Mouse (Mus musculus) heart, embryonic 15.5 days (tissue): Measurements from ENCODE around the gene Ptges3. TPM values are rescaled to one million over a fixed set of nuclear protein-coding genes. Genes with fewer than 3 reads are reported as not detected.
A peak's percentile ranks its signal among the peaks of the same experiment; 100 is the strongest.

Source experiments
- ATAC-seq: fragments of 200-750 bp; cut with Nextera tagmentation; replicated peaks from 2 replicates; pipeline ENCODE4 v1.8.0; 2017; ENCODE audit warnings: low read depth, moderate TSS enrichment; ENCODE audit not compliant: insufficient number of reproducible peaks, insufficient read depth, low FRiP score
- H3K27ac ChIP-seq: fragments of 300-500 bp; sonication (generic); 2 replicates; pipeline ENCODE4 v1.5.1; 2015; ENCODE audit warnings: mild to moderate bottlenecking, inconsistent platforms
- H3K27me3 ChIP-seq: fragments of 300-500 bp; sonication (generic); 2 replicates; pipeline ENCODE4 v1.6.1; 2015; ENCODE audit warnings: inconsistent platforms
- H3K36me3 ChIP-seq: fragments of 300-500 bp; sonication (generic); 2 replicates; pipeline ENCODE4 v1.6.1; 2015; ENCODE audit warnings: mild to moderate bottlenecking, inconsistent platforms
- H3K4me1 ChIP-seq: fragments of 300-500 bp; sonication (generic); replicated peaks from 2 replicates; pipeline ENCODE4 v1.6.1; 2015; ENCODE audit warnings: inconsistent platforms
- H3K4me2 ChIP-seq: fragments of 300-500 bp; sonication (generic); 2 replicates; pipeline ENCODE4 v1.6.1; 2015; ENCODE audit warnings: inconsistent platforms, mild to moderate bottlenecking, moderate library complexity
- H3K4me3 ChIP-seq: fragments of 300-500 bp; sonication (generic); 2 replicates; pipeline ENCODE4 v1.5.1; 2015; ENCODE audit warnings: mild to moderate bottlenecking, inconsistent platforms
- H3K9ac ChIP-seq: fragments of 300-500 bp; sonication (generic); 2 replicates; pipeline ENCODE4 v1.6.1; 2015; ENCODE audit warnings: mild to moderate bottlenecking, inconsistent platforms
- H3K9me3 ChIP-seq: fragments of 300-500 bp; sonication (generic); replicated peaks from 2 replicates; pipeline ENCODE4 v1.6.1; 2016; ENCODE audit warnings: inconsistent platforms
- WGBS: fragments of 180-500 bp; shearing (Covaris S2); methylation state at CpG from one replicate; pipeline ENCODE4 v1.1.7; 2015; ENCODE audit warnings: mixed read lengths; 5-methylcytosine and 5-hydroxymethylcytosine counted together
- polyA plus RNA-seq: library from polyadenylated mRNA; unstranded; fragments of >200 nt; fragmentation: Nextera tagmentation; extraction: Ambion mirVana; gene quantifications from 2 replicates; pipeline ENCODE4 v1.2.1, GENCODE M21; 2015

Gene Ptges3
- polyA plus RNA-seq, 1 experiment from 2014 or later: 292 TPM

DNA sequence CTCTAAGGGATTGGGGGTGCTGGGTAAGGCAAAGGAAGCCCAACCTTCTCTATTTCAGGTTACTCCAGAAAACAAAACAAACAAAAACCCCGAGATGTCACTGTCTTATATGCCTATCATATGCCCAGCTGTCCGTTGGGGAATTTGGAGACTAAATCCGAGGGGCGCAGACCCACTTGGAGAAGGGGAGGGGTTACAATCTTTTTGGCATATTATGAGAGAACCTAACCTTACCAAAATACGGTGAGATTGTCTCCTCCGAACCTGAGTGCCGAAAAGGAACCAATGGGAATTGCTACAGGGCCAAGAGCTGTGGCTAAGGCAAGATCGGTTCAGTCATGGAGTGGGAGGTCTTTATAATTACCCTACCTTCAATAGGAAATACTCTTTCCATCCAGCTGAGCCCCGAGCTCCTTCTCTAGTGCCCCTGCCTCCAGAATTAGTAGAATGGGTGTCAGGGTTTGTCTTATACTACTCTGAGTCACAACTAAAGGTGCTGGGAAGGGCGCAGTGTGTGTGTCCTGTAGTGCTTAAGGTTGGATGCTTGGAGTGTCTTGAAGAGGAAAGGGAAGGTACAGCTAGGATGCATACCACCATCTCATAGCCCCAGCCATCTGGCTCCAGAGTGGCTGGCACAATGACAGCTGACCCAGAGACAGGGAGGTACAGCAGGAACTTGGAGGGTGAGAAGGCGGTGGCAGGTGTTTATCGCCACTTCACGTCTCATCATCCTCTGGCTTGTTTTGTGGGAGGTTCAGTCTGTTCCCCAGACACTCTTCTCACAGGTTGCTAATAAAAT is 34.9 kb downstream of the Ptges3 start:
- H3K27ac ChIP-seq: peak overlapping the region; percentile 99
- peaks cover 20% of the 10 kb centered on the region for H3K36me3 ChIP-seq
- no peaks in the 10 kb centered on the region for H3K9me3 ChIP-seq
- peak overlapping the region; percentile 90 for H3K4me3 ChIP-seq
- H3K27me3 ChIP-seq: no peaks in the 10 kb centered on the region
- 23% methylated on average over 13 of the region's 13 CpGs for WGBS
- H3K9ac ChIP-seq: peak overlapping the region; percentile 93
- H3K4me2 ChIP-seq: peak overlapping the region; percentile 86
- H3K4me1 ChIP-seq: peaks cover 67% of the 10 kb centered on the region
- no peak for ATAC-seq

DNA sequence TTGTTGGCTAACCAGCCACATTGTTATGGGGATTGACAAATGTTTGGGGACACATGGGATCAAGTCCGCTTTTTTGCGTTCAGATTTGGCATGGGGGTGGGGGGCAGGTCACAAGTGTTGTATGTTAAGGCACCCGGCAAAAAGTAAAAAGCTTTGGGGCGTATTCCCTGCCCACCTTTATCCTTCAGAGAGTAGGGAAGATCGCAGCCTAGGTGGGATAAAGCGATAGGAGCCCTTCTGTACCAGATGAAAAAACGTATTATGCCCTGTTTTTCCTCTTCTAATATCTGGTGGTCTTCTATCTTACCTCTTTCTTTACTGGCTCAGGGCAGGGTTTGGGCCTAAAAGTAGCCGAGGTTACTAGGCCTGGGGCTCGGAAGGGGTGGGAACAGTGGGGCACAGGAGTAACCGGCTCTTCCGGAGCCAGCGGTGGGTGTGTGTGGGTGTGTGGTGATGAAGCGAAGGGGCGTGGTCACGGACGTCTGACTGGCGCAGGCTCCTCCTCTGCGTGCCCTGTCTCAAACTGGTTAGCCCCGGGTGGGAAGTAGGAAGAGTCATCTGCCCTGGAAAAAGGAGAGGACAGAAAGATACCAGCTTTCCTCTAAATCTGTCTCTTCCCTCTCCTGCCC is 35.7 kb downstream of the Ptges3 start:
- no peaks in the 10 kb centered on the region for H3K9me3 ChIP-seq
- peak overlapping the region; percentile 99 for H3K27ac ChIP-seq
- peaks cover 15% of the 10 kb centered on the region for H3K36me3 ChIP-seq
- H3K4me2 ChIP-seq: peak overlapping the region; percentile 86
- no peaks in the 10 kb centered on the region for H3K27me3 ChIP-seq
- 11% methylated on average over 19 of the region's 19 CpGs for WGBS
- H3K4me1 ChIP-seq: peaks cover 66% of the 10 kb centered on the region
- peak overlapping the region; percentile 90 for H3K4me3 ChIP-seq
- ATAC-seq: peak; percentile 58
- no peak overlapping the region for H3K9ac ChIP-seq

DNA sequence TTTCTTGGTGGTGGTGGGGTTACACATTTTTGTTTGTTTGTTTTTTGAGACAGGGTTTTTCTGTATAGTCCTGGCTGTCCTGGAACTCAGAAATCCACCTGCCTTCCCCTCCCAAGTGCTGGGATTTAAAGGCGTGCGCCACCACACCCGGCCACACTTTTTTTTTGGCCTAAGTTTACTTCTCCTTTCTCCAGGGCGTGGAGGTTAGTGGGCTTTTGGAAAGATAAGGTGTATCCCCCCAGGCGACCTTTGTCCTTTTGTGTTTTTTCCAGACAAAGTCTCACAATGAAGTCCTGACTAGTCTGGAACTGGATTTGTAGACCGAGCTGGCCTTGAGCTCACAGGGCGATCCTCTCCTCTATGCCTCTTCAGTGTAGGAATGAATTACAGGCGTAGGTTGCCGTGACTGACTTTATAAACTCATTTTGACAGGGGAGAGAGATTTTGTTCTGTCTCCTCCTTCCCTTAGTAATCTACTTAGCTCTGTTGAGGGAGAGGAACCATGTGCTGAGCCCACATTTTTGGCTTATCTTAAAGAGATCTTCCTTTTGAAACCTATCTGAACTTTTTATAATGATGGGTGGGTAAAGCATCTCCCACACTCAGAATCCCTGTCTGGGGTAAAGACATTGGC is 36.4 kb downstream of the Ptges3 start:
- WGBS: 39% methylated on average over 9 of the region's 9 CpGs
- H3K27ac ChIP-seq: peak overlapping the region; percentile 43
- no peaks in the 10 kb centered on the region for H3K27me3 ChIP-seq
- peaks cover 8% of the 10 kb centered on the region for H3K36me3 ChIP-seq
- H3K4me1 ChIP-seq: peaks cover 60% of the 10 kb centered on the region
- peak overlapping the region; percentile 86 for H3K4me2 ChIP-seq
- ATAC-seq: no peak
- no peak overlapping the region for H3K9ac ChIP-seq
- peak overlapping the region; percentile 90 for H3K4me3 ChIP-seq
- no peaks in the 10 kb centered on the region for H3K9me3 ChIP-seq

DNA sequence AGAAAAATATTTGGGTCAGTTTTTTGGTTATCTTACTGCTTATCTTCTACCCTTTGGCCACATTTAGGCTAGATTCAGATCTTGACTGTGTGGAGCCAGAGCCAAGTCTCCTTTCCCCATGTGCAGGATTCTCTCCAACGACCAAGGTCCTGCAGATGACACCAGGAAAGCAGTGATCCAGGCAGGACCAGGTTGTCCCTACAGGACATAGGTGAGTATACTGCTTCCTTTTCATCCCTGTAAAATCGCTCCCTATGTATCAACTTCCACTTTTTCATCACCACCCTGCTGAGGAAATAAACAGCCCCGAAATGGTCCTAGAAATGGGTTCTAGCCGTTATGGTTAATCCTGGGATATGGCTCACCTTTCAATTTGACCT is 37.5 kb downstream of the Ptges3 start:
- Histone ChIP-seq H3K27me3 (no peaks in the 10 kb centered on the region), H3K4me2 (peak overlapping the region; percentile 85), H3K4me1 (peaks cover 52% of the 10 kb centered on the region), H3K4me3 (peak overlapping the region; percentile 99), H3K9me3 (no peaks in the 10 kb centered on the region), H3K27ac (no peak overlapping the region), H3K9ac (no peak overlapping the region), H3K36me3 (peaks cover 3% of the 10 kb centered on the region; the same call in 1 of the 2 replicates)
- 26% methylated on average over 4 of the region's 4 CpGs for WGBS
- no peak for ATAC-seq

DNA sequence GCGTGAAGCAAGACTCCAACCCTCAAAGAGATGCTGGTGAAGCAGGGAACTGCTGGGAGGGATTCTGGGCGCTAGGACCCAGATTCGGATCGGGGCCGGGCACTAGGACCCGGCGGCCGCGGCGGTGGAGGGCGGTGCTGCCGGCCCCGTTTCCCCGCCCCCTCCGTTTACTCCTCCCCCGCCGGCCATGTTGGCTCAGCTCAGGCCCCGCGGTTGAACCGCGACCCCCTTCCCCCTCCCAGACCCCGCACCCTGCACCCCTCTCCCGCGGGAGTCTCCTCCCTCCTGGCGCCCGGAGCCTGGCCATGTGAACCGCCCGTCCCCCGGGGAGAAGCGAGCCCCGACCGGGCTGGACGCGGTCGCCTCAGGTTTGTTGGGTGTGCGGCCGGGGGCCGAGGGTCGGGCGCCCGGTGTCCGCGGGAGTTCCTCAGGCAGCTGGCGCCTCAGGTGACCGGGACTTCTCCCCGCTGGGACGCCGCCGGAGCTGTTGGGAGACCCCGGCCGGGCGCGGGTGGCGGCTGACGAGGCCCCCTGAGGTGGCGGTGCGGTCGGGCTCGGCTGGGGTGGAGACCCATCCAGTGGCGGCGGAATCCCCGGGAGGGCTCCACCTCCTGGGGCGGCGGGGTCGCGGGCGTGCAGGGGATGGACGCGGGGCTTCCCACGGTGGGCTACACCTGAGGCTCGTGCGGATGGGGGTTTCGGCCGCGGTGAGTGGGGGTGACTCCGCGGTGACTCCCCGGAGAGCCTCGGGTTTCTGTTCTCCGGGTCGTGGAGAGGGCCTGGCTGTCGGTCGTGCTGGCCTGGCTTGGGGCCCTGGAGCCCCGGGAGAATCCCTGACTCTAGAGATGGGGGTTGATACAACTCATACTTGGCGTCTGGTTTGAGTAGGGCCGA is 38.2 kb downstream of the Ptges3 start:
- peak overlapping the region; percentile 79 for H3K27ac ChIP-seq
- peak overlapping the region; percentile 99 for H3K4me3 ChIP-seq
- H3K27me3 ChIP-seq: no peaks in the 10 kb centered on the region
- peaks cover 45% of the 10 kb centered on the region for H3K4me1 ChIP-seq
- peak; percentile 50 for ATAC-seq
- H3K36me3 ChIP-seq: peaks cover 3% of the 10 kb centered on the region; the same call in 1 of the 2 replicates
- under 1% methylated on average over 85 of the region's 86 CpGs for WGBS
- peak overlapping the region; percentile 85 for H3K4me2 ChIP-seq
- peak overlapping the region; percentile 97 for H3K9ac ChIP-seq
- no peaks in the 10 kb centered on the region for H3K9me3 ChIP-seq

DNA sequence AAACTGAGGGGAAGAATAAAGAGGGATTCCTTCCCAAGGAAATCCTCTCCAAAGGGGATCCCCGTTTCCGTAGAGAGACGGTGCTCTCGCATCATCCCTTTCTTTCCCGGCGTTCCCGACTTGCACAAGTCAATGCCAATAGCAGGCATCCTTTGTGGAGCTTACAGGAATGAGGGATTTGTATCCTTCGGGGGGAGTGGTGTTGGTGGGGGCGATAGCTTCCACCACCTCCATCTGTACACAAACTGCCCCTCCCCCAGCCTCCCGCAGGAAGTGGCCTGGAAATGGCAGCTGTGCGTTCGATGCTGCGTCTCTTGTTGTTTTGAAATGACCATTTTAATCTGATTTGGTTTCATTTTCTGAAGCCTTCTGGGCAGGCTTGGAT is 38.8 kb downstream of the Ptges3 start:
- peaks cover 3% of the 10 kb centered on the region; the same call in 1 of the 2 replicates for H3K36me3 ChIP-seq
- H3K27me3 ChIP-seq: no peaks in the 10 kb centered on the region
- peaks cover 43% of the 10 kb centered on the region for H3K4me1 ChIP-seq
- no peaks in the 10 kb centered on the region for H3K9me3 ChIP-seq
- peak overlapping the region; percentile 85 for H3K4me2 ChIP-seq
- ATAC-seq: no peak
- peak overlapping the region; percentile 79 for H3K27ac ChIP-seq
- H3K9ac ChIP-seq: peak overlapping the region; percentile 97
- 0% methylated on average over 13 of the region's 13 CpGs for WGBS
- peak overlapping the region; percentile 99 for H3K4me3 ChIP-seq

DNA sequence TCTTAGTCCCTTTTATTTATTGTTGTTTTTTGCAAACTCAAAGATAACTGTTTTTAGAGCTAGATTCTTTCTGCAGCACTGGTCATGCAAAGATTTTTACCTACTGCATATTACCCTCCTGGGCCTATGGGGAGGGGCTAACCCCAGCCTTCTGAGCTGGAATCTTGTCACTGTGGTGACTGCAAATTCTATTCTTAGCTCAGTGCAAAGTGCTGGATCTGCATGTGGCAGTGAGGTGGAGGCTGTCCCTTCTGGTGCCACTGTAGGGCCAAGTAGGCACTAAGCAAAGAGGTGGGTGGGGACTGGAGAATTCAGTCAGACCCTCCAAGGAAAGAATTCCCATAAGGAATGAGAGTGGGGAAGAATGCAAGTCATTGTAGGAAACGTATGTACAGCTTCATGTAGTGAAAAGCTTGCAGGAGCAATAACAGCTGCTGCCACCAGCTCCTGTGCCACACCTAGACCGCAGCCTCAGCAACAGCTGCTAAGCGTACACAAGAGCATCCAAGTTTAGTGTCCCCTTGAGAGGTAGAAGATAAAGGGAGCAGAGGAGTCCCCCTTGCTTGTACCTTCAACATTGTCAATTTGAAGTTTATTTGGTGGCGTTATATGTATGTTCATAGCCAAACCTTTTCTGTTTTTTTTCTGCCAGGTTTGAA is 51.5 kb downstream of the Ptges3 start:
- no peak overlapping the region for H3K4me2 ChIP-seq
- peak overlapping the region; percentile 56 for H3K27ac ChIP-seq
- H3K27me3 ChIP-seq: no peaks in the 10 kb centered on the region
- H3K9ac ChIP-seq: 0 out of 2 replicates have a peak overlapping the region, but pooled peaks have one; percentile 13
- ATAC-seq: peak; percentile 83; the same call in 1 of the 2 replicates
- H3K4me3 ChIP-seq: no peak overlapping the region
- no peaks in the 10 kb centered on the region for H3K9me3 ChIP-seq
- WGBS: 65% methylated on average over 4 of the region's 4 CpGs
- peaks cover 4% of the 10 kb centered on the region; the same call in 1 of the 2 replicates for H3K4me1 ChIP-seq
- H3K36me3 ChIP-seq: peaks cover 52% of the 10 kb centered on the region

DNA sequence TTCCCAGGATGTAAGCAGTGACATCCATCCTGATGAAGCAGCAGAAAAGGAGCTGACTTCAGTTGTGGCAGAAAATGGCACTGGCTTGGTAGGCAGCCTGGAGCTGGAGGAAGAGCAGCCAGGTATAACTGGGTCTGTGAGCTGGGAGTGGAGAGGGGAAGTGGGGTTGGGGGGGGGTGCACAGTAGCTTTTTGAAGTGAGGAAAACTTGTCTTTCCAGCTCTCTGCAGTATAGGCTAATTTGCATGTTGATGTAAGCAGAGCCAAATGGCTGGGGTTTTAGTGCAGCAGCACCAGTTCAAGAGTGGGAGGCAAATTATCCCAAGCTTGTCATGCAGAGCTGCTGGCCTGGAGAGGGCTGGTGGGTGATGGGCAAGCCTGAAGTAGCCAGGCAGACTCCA is 52.5 kb downstream of the Ptges3 start:
- Histone ChIP-seq H3K9ac (no peak overlapping the region), H3K27me3 (no peaks in the 10 kb centered on the region), H3K9me3 (no peaks in the 10 kb centered on the region), H3K36me3 (peaks cover 61% of the 10 kb centered on the region), H3K4me1 (peaks cover 4% of the 10 kb centered on the region; the same call in 1 of the 2 replicates), H3K4me2 (no peak overlapping the region), H3K27ac (no peak overlapping the region), H3K4me3 (no peak overlapping the region)
- no peak for ATAC-seq

DNA sequence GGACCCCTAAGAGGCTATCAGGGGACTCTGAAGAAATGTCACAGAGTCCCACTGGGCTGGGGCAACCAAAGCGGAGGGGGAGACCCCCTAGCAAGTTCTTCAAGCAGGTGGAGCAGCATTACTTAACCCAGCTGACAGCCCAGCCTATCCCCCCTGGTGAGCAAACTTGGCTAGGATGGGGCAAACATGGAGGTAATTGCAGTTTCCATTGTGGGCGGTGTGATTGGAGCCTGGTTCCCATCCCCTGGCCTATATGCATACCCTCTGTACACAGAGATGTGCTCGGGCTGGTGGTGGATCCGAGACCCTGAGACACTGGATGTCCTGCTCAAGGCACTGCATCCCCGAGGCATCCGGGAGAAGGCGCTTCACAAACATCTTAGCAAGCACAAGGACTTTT is 65.1 kb downstream of the Ptges3 start:
- Histone ChIP-seq H3K4me2 (no peak overlapping the region), H3K27me3 (no peaks in the 10 kb centered on the region), H3K4me3 (no peak overlapping the region), H3K27ac (no peak overlapping the region), H3K9me3 (no peaks in the 10 kb centered on the region), H3K9ac (no peak overlapping the region), H3K36me3 (peaks cover 92% of the 10 kb centered on the region), H3K4me1 (peaks cover 3% of the 10 kb centered on the region; the same call in 1 of the 2 replicates)
- 92% methylated on average over 7 of the region's 7 CpGs for WGBS
- ATAC-seq: no peak

DNA sequence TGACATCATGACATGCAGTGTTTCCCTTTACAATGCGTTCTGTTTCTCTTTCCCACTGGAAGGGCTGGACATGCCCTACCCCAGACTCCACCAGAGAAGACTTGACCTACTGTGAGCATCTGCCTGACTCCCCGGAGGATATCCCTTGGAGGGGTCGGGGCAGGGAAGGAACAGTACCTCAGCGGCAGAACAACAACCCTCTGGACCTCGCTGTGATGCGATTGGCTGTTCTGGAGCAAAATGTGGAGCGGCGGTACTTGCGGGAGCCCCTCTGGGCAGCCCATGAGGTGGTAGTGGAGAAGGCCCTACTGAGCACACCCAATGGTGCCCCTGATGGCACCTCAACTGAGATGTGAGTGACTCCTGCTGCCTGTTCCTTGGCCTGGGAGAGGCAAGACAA is 66.1 kb downstream of the Ptges3 start:
- WGBS: 92% methylated on average over 9 of the region's 9 CpGs
- Histone ChIP-seq H3K27me3 (no peaks in the 10 kb centered on the region), H3K4me3 (no peak overlapping the region)

More for the DNA sequence above, 66.1 kb downstream of the Ptges3 start:
- no peak for ATAC-seq
- Histone ChIP-seq H3K9ac (no peak overlapping the region), H3K4me1 (peaks cover 3% of the 10 kb centered on the region; the same call in 1 of the 2 replicates), H3K36me3 (peaks cover 85% of the 10 kb centered on the region), H3K27ac (no peak overlapping the region), H3K4me2 (no peak overlapping the region), H3K9me3 (no peaks in the 10 kb centered on the region)
